Mouse (Mus musculus) heart, embryonic 16.5 days (tissue): ENCODE data around the gene Slc12a6. TPM values are rescaled to one million over a fixed set of nuclear protein-coding genes. Genes with fewer than 3 reads are reported as not detected.
A peak's percentile ranks its signal among the peaks of the same experiment; 100 is the strongest.
"Not testable (repeated sequence)": the region's sequence is repeated elsewhere in the genome, so short reads cannot be mapped to it uniquely, and the experiment has no call there.

Experiments used
- ATAC-seq: fragments of 200-750 bp; cut with Nextera tagmentation; replicated peaks from 2 replicates; pipeline ENCODE4 v1.8.0; 2017; ENCODE audit warnings: moderate number of reproducible peaks; ENCODE audit not compliant: insufficient read depth, low FRiP score; ENCODE audit errors: extremely low read depth
- H3K27ac ChIP-seq: fragments of 300-500 bp; sonication (generic); 2 replicates; pipeline ENCODE4 v1.5.1; 2014; ENCODE audit warnings: mild to moderate bottlenecking, low read length, control low read depth, moderate library complexity
- H3K27me3 ChIP-seq: fragments of 300-500 bp; sonication (generic); 2 replicates; pipeline ENCODE4 v1.6.1; 2014; ENCODE audit warnings: low read length, mixed read lengths; ENCODE audit not compliant: control insufficient read depth, insufficient read depth
- H3K36me3 ChIP-seq: fragments of 300-500 bp; sonication (generic); 2 replicates; pipeline ENCODE4 v1.6.1; 2014; ENCODE audit not compliant: control insufficient read depth, insufficient read depth
- H3K4me1 ChIP-seq: fragments of 300-500 bp; sonication (generic); 2 replicates; pipeline ENCODE4 v1.6.1; 2014; ENCODE audit warnings: low read length, mixed read lengths; ENCODE audit not compliant: control insufficient read depth, insufficient read depth
- H3K4me2 ChIP-seq: fragments of 300-500 bp; sonication (generic); 2 replicates; pipeline ENCODE4 v1.6.1; 2014; ENCODE audit warnings: low read depth, mild to moderate bottlenecking, control low read depth, low read length
- H3K4me3 ChIP-seq: fragments of 300-500 bp; sonication (generic); 2 replicates; pipeline ENCODE4 v1.5.1; 2014; ENCODE audit warnings: mild to moderate bottlenecking, control low read depth, low read length
- H3K9ac ChIP-seq: fragments of 300-500 bp; sonication (generic); 2 replicates; pipeline ENCODE4 v1.6.1; 2014; ENCODE audit warnings: low read length, control low read depth
- H3K9me3 ChIP-seq: fragments of 300-500 bp; sonication (generic); replicated peaks from 2 replicates; pipeline ENCODE4 v1.6.1; 2016; ENCODE audit warnings: low read length; ENCODE audit not compliant: control insufficient read depth
- WGBS: fragments of 180-500 bp; shearing (Covaris S2); extraction: QIAGEN DNeasy Blood & Tissue Kit; methylation state at CpG from one replicate; pipeline ENCODE4 v1.1.7; 2014; 5-methylcytosine and 5-hydroxymethylcytosine counted together
- polyA plus RNA-seq: library from polyadenylated mRNA; unstranded; fragments of >200 nt; fragmentation: Nextera tagmentation; extraction: Ambion mirVana; gene quantifications from 2 replicates; pipeline ENCODE4 v1.2.1, GENCODE M21; 2015

Gene Slc12a6
- polyA plus RNA-seq, 1 experiment from 2014 or later: 10.1 TPM

DNA sequence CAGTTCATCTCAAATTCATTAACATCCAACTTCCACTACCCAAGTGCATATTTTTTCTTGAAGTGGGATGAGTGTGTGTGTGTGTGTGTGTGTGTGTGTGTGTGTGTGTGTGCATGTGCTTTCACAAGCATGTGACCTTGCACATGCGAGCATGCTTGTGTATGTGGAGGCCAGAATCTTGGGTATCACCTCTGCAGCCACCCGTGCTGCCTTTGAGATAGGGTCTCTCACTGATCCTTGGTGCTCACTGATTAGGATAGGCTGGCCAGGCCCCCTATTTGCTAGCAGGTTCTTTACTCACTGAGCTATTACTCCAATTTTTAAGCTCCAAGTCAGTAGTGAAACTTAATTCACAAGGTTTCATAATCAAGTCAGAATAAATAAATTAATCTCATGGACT lies 7.3 kb downstream of the Slc12a6 start:
- no peaks in the 10 kb centered on the region for H3K27me3 ChIP-seq
- WGBS: 58% methylated on average over 2 of the region's 2 CpGs
- ATAC-seq: no peak
- no peak overlapping the region for H3K9ac ChIP-seq
- peaks cover 6% of the 10 kb centered on the region; the same call in 1 of the 2 replicates for H3K36me3 ChIP-seq
- no peak overlapping the region for H3K27ac ChIP-seq
- H3K4me3 ChIP-seq: no peak overlapping the region
- no peaks in the 10 kb centered on the region for H3K9me3 ChIP-seq
- H3K4me2 ChIP-seq: no peak overlapping the region
- H3K4me1 ChIP-seq: peaks cover 16% of the 10 kb centered on the region

- no peaks in the 10 kb centered on the region for H3K9me3 ChIP-seq
- no peak overlapping the region for H3K4me3 ChIP-seq
- no peak for ATAC-seq
- H3K27ac ChIP-seq: no peak overlapping the region; the same call in 1 of the 2 replicates
- H3K27me3 ChIP-seq: no peaks in the 10 kb centered on the region
- H3K4me2 ChIP-seq: no peak overlapping the region
- H3K4me1 ChIP-seq: peaks cover 13% of the 10 kb centered on the region
- peaks cover 6% of the 10 kb centered on the region; the same call in 1 of the 2 replicates for H3K36me3 ChIP-seq
- 76% methylated on average over 6 of the region's 6 CpGs for WGBS
- no peak overlapping the region for H3K9ac ChIP-seq
Observed at GRCm38 (mm10) chr2:112273474-112273873, 7.8 kb downstream of the Slc12a6 start.

GRCm38 (mm10) chr2:112276870-112277269 lies 11.2 kb downstream of the Slc12a6 start:
- Histone ChIP-seq H3K9ac (no peak overlapping the region), H3K36me3 (peaks cover 6% of the 10 kb centered on the region; the same call in 1 of the 2 replicates), H3K9me3 (no peaks in the 10 kb centered on the region), H3K4me3 (no peak overlapping the region), H3K4me2 (no peak overlapping the region), H3K4me1 (peaks cover 4% of the 10 kb centered on the region; the same call in 1 of the 2 replicates), H3K27me3 (no peaks in the 10 kb centered on the region), H3K27ac (no peak overlapping the region)
- no peak for ATAC-seq
- 92% methylated on average over 3 of the region's 3 CpGs for WGBS

- 90% methylated on average over 1 of the region's 1 CpGs for WGBS
- H3K9me3 ChIP-seq: no peaks in the 10 kb centered on the region
- no peak overlapping the region for H3K4me2 ChIP-seq
- no peak overlapping the region for H3K27ac ChIP-seq
- no peaks in the 10 kb centered on the region for H3K27me3 ChIP-seq
- H3K4me3 ChIP-seq: no peak overlapping the region
- peaks cover 17% of the 10 kb centered on the region for H3K4me1 ChIP-seq
- no peaks in the 10 kb centered on the region for H3K36me3 ChIP-seq
- no peak overlapping the region for H3K9ac ChIP-seq
- no peak for ATAC-seq
Observed at GRCm38 (mm10) chr2:112282846-112283245, 17.2 kb downstream of the Slc12a6 start.

DNA sequence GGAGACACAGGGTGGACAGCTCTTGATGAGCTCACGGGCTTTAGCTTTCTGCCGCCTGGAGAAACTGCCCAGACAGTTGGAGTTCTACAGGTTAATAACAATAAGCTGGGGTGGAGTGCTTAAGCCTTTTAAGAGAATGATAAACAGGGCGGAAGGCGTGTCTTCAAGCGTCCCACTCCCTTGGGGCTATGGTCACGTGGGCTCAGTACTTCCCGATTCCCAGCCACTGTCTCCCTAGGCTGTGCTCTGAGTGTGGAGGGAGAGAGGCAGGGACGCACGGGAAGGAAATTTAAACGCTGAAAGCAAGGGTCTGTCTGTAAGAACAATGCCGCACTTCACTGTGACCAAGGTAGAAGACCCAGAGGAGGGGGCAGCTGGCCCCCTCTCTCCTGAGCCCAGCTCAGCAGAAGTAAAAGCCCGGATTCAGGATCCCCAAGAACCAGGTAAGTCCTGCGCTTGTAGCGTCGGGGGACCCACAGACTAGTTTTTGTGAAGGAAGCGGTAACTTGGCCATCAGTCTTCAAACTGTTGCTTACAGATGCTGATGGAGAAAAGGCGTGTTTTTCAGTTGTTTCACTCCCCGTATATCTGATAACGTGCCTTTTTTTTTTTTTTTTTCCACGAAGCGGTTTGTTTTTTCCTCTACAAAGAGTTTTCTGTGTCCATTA lies 18.9 kb downstream of the Slc12a6 start:
- H3K9me3 ChIP-seq: no peaks in the 10 kb centered on the region
- H3K4me1 ChIP-seq: peaks cover 23% of the 10 kb centered on the region
- WGBS: 2% methylated on average over 21 of the region's 21 CpGs
- peak overlapping the region; percentile 98 for H3K4me2 ChIP-seq
- peak overlapping the region; percentile 74 for H3K4me3 ChIP-seq
- peak; percentile 90 for ATAC-seq
- peak overlapping the region; percentile 65 for H3K27ac ChIP-seq
- peak overlapping the region; percentile 86 for H3K9ac ChIP-seq
- no peaks in the 10 kb centered on the region for H3K27me3 ChIP-seq
- H3K36me3 ChIP-seq: no peaks in the 10 kb centered on the region

DNA sequence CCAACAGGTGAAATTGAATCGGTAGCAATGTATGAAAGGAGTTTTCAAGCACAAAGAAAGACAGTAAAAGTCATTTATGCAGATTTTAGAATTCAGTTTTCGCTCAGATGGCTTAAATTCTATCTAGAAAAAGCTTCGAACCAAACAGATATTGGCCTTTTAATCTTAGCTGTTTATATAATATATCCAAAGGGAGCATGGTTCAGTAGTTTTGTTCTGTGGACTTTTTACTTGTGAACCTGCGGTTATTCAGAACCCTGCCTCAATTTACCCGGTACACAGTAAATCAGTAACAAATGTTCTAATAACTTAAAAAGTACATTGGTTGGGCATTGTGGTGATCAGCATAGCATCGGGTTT lies 19.4 kb downstream of the Slc12a6 start:
- Histone ChIP-seq H3K9ac (peak overlapping the region; percentile 86), H3K4me2 (peak overlapping the region; percentile 98), H3K36me3 (no peaks in the 10 kb centered on the region), H3K27ac (no peak overlapping the region; the same call in 1 of the 2 replicates), H3K4me3 (peak overlapping the region; percentile 74), H3K4me1 (peaks cover 24% of the 10 kb centered on the region), H3K9me3 (no peaks in the 10 kb centered on the region), H3K27me3 (no peaks in the 10 kb centered on the region)
- ATAC-seq: no peak
- 61% methylated on average over 6 of the region's 6 CpGs for WGBS

- not testable (repeated sequence) for H3K4me2 ChIP-seq, H3K4me3 ChIP-seq, ATAC-seq, H3K27me3 ChIP-seq, H3K9me3 ChIP-seq, H3K9ac ChIP-seq, H3K27ac ChIP-seq, H3K36me3 ChIP-seq
- H3K4me1 ChIP-seq: peaks cover 24% of the 10 kb centered on the region
- WGBS: 96% methylated on average over 1 of the region's 1 CpGs
Observed at GRCm38 (mm10) chr2:112286062-112286461, 20.4 kb downstream of the Slc12a6 start.

GRCm38 (mm10) chr2:112287059-112287458 lies 21.4 kb downstream of the Slc12a6 start:
- ATAC-seq: no peak
- Histone ChIP-seq H3K4me1 (peaks cover 22% of the 10 kb centered on the region), H3K9ac (no peak overlapping the region), H3K27ac (peak overlapping the region; percentile 39; the same call in 1 of the 2 replicates), H3K9me3 (no peaks in the 10 kb centered on the region), H3K36me3 (no peaks in the 10 kb centered on the region), H3K4me3 (no peak overlapping the region), H3K4me2 (no peak overlapping the region), H3K27me3 (no peaks in the 10 kb centered on the region)
- 50% methylated on average over 4 of the region's 4 CpGs for whole genome bisulfite sequencing

GRCm38 (mm10) chr2:112289507-112289906 lies 23.9 kb downstream of the Slc12a6 start:
- no peak overlapping the region for H3K4me2 ChIP-seq
- no peaks in the 10 kb centered on the region for H3K36me3 ChIP-seq
- no peaks in the 10 kb centered on the region for H3K27me3 ChIP-seq
- no peaks in the 10 kb centered on the region for H3K9me3 ChIP-seq
- H3K27ac ChIP-seq: peak overlapping the region; percentile 55
- no peak overlapping the region for H3K4me3 ChIP-seq
- H3K4me1 ChIP-seq: peaks cover 16% of the 10 kb centered on the region
- 67% methylated on average over 3 of the region's 3 CpGs for WGBS
- no peak overlapping the region for H3K9ac ChIP-seq
- ATAC-seq: no peak
